Mouse (Mus musculus) gastrocnemius, postnatal 25 days (tissue): ENCODE data around the gene AU022252. TPM values are rescaled to one million over a fixed set of nuclear protein-coding genes. Genes with fewer than 3 reads are reported as not detected.
"Not testable (repeated sequence)": the region's sequence is repeated elsewhere in the genome, so short reads cannot be mapped to it uniquely, and the experiment has no call there.

Experiments
- DNase-seq: peaks from one replicate; pipeline ENCODE4 v3.0.0; 2022
- long read RNA-seq, 2 experiments: library from polyadenylated mRNA; stranded (forward); transcript quantifications; one replicate each; pipeline ENCODE4 v2.0.0; 2021
- total RNA-seq, 2 experiments: library from RNA; stranded (reverse); gene quantifications; 1 replicate in 1 of 2; 2 replicates in 1 of 2; pipeline ENCODE4 v1.2.3; 2021

AU022252 gene
- 10 to 100 TPM; 22.5 to 22.8 TPM for total RNA-seq
- long read RNA-seq, experiment 1, full-length matches to known transcripts: 16 of 20 reads
- long read RNA-seq, experiment 1, partial matches to known transcripts: 0 of 20 reads
- long read RNA-seq, experiment 1, other reads (novel, unspliced or antisense): 4 of 20 reads
- long read RNA-seq, experiment 2, full-length matches to known transcripts: 4 of 7 reads
- long read RNA-seq, experiment 2, partial matches to known transcripts: 1 of 7 reads
- long read RNA-seq, experiment 2, other reads (novel, unspliced or antisense): 2 of 7 reads

DNA sequence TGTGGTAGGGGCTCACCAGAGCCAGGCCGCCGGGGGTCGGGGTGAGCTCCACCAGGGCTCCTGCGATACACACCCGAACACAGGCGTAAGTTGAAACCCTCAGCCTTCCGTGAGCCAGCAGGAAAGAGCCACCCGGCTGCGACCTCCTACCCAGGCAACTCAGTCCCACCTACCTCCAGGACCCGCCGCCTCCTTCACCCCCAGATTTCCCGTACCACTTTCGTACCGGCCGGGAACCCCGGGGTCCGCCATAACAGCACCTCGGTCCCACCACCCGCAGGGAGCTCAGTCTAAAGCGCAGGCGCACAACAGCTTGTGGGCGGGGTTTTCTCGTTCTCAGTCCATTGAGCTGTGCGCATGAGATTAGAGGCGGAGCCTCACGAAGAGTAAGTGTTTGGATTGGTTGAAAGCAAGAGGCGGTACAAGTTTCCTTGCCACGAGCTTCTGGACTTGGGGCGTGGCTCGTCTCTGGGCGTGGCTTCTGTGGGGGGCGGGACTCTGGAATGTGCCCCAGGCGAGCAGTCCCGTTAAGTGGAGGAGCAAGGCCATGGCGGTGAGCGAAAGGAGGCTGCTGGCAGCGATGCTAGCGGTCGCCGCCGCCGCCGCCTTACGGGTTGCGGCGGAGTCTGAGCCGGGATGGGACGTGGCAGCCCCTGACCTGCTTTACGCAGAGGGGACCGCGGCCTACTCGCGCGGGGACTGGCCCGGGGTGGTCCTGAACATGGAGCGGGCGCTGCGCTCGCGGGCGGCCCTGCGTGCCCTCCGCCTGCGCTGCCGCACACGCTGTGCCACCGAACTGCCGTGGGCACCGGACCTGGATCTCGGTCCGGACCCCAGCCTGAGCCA lies at the start of gene AU022252, which contains the start of gene P3h1:
AU022252 (minus strand) TSS at position 303 of the 846 bp plus-strand sequence.
P3h1 (plus strand) TSS at position 506 of the 846 bp plus-strand sequence.
- peak; percentile 99 for DNase-seq

DNA sequence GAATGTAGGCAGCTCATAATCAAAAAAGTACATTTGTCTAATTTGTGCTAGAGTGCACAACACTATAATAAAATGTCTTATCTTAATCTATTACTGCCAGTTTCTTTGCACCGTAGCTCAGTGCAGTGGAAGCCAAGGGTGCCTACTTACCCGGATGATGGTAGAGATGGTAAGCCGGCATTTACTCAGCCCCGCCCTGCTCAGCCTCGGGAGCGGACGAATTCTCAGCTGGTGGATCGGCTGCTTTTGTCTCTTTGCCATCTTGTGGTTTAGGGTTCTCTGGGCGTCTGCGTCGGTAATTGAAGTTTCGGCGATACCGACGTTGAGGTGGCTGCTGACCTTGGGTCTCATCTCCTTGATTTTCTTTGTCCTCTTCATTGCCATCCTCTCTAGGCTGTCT lies 46.3 kb upstream of the AU022252 start:
- not testable (repeated sequence) for DNase-seq

DNA sequence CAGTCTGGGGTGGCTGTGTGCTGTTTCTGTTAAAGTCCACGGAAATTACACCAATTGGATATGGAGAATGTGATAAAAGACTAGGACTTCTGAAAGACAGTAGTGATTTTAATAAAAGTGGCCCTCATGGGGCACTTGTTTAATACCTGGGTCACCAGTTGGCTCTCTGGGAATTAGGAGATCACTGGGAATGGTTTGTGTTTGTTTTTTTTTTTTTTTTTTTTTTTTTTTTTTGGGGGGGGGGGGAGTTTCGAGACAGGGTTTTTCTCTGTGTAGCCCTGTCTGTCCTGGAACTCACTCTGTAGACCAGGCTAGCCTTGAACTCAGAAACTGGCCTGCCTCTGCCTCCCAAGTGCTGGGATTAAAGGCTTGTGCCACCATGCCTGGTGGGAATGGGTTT lies 43.2 kb upstream of the AU022252 start:
- DNase-seq: no peak

DNA sequence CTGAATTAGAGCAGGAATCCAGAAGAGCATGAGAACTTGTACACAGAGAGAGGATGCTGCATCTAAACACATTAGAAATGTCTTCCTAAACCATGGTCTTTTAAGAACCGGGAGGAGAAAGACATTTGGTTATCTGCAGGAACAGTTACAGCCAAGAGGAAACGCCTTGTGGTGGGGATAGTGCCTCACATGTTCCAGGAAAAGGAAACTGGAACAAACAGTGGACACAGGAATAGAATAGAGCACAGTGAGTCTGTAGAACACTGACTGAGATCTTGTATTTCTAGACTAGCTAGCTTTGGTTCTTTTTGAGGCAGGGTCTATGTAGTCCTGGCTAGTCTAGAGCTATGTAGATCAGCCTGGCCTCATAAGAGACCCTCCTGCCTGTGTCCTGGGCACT lies 42.7 kb upstream of the AU022252 start:
- no peak for DNase-seq

DNA sequence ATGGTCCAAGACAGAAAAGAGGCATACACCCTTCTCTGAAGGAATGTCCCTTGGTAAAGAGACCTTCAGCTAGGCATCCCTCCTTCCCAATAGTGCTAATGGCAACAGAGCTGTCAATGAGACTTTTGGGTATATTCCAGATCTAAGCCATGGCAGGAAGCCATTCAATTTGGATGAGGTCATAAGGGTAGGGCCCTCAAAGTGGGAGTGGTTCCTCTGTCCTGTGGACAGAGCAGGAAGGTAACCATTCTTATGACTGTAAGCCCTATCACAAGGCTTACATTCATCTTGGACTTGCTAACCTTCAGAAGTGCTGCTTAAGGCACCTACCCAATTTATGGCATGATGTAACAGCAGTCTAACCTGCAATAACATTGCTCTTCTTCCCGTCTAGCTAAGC lies 42.1 kb upstream of the AU022252 start:
- DNase-seq: no peak

DNA sequence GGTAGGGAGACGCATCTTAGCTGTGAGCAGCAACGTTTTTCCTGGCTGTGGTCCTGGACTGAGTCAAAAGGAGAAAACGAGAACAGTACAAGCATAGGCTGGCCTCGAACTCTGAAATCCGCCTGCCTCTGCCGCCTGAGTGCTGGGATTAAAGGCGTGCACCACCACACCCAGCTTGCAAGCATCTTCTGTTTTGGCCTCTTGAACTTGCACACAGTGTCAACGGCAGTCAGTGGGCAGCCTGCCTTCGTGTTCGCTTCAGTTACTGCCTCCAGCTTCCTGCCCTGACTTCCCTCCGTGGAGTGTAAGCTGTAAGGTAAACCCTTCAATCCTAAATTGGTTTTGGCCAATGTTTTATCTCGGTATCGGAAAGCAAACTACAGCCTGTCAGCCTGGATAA lies 34.1 kb upstream of the AU022252 start:
- no peak for DNase-seq

DNA sequence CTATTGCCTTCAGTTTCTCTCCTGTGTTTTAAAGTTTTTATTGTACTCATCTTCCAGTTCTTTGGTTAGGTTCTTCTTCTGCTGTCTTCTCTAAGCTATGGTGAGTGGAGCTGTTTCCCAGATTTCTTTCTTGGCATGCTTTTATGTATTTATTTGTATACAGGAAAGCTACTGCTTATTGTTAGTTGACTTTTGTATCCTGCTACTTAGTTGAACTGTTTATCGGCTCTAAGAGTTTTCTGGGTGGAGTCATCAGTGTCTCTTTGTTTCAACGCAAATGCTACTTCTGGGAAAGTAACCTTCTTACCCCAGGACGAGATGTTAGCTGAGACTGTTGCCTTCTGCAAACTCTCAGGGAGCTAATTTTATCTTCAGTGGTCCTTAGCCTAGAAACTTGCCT lies 30.9 kb upstream of the AU022252 start:
- DNase-seq: no peak

DNA sequence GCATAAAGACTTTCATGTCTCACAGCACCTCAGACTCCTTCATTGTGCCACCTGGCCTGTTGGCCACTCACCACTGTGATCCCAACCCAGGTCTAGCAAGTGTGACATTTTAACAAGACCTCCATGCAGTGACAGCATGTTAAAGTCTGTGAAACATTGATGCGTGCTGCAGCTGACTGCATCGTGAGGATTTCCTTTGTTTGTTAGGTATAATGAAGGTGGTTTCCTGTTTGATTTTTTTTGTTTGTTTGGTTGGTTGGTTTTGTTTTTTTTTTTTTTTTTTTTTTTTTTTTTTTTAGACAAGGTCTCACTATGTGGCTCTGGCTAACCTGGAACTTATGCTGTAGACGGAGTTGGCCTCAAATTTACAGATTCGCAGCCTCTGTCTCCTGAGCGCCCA lies 30.0 kb upstream of the AU022252 start:
- DNase-seq: no peak

DNA sequence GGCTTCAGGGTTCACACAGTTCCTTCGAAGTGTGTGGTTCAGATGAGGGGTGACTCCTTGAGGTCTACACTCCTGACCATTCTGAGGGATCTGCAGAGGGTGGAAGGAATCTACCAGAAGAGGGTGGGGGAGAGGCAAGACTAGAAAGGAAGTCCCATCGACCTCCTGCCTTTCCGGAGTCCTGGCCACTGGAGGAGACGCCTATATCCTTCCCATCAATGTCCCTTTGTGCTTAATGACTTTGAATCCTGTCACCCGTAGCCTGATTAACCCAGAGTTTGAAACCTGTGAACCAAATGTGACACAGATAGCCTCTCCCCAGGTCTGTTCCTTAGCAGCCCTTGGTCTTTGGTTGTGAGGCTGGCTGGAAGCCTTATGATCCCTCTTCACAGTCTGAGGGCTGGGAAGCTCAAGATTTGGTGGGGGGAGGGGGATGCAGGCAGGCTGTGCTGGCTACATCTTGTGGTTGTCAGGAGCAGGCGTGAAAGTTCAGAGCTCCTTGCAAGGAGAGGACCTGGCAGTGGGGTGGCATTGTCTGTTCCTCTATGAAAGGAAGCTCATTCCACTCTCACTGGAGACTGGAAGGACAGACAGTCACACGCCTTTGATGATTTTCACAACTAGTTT lies 28.7 kb upstream of the AU022252 start:
- no peak for DNase-seq

DNA sequence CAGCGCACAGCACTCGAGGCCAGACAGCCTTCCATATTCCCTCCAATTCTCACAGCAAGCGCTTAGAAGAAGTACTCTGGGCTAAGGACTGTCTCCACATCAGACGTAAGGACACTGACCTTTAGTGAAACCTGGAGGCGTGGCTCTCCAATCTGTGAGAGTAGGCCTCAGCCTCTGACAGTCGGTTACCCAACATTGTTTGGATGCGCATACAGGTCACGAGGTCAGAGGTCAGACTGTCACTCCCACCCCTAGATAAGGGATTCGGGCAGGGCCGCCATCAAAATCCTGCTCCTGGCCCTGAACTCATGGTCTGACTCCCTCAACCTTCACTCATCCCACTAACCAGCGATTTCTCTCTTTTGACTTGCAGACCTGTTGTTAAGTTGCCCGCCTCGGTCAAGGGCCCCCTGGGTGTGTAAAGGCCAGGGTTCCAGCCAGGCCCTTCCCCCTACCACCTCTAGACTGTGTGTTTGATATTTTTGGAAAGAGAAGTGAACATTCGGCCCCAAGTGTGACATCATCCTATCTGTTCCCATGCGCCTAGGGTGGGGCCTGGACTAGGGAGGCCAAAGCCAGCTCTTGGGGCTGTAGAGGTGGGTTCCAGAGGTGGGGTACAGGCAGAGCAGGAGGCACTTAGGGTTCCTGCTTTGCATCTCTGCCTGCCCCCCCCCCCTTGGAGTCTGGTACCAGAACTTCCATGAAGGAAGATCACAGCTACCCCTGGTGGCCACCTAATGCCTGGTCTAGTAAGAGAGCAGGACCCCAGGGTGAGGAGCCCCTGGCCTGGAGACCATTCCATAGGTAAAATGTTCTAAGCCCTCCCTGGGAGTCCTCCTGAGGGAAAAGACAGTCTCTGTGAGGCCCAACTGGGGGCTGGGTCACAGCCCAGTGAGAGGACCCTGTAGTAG lies 27.1 kb upstream of the AU022252 start:
- DNase-seq: no peak

DNA sequence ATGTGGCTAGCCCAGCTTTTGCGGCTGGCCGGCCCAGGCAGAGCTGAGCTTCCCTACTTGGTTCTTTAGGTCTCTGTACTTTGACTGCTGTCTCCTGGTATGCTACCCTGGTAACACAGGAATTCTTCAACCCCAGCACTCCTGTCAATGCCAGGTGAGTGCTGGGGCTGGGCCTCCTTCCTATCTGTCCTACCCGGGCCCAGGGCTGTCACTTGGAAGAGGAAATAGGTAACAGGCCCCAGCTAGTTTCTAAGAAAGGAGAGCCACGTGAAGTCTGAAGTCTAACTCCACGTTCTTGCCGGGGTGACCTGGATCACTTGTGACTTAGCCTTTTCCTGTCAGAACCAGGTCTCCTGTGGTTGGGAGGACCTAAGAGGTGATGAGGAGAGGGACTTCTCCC lies 24.6 kb upstream of the AU022252 start:
- DNase-seq: no peak

DNA sequence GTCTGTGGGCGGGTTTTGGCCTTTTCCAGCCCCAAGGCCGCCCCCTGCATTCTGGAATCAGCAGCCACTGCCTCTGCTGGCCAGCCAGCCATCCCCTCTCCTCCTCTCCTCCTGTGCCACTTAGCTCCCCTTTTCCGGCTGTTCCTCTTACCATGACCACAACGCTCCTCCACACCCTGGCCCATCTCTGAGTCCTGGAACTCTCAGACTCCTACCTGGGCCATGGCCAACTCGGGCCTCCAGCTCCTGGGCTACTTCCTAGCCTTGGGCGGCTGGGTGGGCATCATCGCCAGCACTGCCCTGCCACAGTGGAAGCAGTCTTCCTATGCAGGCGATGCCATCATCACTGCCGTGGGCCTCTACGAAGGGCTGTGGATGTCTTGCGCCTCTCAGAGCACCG lies 22.8 kb upstream of the AU022252 start, which contains the start of gene Cldn19:
Cldn19 (plus strand) TSS at position 64 of the 400 bp plus-strand sequence.
- DNase-seq: no peak

DNA sequence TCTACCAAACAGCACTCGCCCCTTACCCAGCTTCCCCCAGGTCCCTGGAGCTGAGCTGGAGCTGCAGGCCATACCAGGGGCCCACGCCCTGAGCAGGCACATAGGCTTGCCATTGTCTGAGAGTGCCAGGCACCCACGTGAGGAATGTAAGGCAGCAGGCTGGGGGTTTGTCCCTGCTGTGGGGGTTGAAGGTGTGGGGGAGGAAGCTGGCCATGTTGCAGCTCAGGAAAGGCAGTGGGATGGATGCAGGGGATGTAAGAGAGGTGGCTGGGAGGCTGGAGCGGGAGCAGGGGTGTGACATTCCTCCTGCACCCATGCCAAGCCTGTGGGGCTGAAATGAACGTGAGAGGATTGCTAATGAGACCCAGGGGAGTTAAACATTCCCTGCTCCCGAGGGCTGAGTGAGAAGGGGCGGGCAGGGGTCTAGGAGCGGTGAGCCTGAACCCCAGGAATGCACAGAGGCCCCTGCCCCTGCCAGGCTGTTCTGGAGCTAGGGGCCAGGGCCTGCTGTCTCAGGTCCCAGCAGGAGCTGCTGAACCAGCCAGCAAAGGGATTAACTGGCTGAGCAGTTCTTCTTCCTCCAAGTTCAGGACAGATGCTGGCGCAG lies 21.6 kb upstream of the AU022252 start:
- DNase-seq: no peak

DNA sequence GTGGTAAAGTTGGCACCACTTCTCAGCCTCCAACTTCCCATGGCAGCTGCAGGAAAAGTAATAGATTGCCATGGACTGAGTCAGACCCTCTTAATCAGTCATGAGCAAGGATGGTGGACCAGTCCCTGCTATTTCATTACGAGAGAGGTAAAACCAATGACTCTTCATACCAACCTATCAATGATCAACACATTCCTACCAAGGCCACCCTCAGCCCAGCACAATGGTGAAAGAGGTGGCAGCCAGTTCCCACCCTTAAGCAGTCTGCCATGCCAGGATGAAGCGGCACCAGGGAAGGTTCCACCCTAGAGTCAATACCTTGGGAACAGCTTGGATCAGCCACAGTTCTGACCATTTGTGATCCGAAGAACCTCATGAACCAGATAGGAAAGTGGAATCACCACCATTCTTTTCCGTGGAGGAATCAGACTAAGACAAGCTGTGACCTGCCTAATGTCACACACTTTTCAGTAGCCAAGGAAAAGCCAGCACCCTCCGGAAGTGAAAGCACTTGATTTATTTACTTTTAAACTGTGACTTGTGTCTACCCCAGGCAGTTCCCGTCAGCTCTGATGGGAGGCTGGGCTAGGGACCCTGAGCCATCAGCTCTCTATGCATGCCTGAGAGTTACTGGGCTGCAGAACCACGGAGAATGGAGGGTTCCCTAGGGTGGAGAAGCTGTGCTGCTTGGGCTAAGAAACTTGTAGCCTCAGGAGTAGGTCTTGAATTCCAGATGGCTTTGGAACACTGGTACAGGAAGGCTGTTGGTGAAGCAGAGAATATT lies 19.7 kb upstream of the AU022252 start:
- DNase-seq: no peak

DNA sequence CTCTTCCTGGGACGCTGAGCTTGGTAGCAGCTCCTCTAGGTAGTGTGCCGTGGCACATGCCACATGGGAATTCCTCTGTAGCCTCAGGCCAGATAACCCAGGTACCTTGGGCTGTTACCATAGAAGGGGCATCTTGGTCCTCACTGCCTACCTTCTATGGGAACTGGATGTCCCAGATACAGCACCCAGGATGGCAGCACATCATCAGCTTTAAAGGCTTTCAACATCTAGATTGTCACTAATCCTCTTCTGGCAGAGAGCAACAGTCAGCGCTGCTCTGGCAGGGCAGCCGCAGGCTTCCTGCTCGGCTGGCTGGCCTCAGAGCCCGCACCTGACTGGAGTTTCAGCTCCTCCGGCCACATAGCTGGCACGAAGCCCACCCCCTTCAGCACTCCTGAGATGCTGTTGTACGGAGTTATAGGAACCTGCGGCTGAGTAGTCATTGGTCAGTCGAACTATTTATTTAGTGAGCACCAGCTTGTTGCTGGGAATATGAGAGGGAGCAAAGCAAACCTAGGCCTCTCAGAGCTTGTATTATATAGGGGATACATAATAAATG lies 16.0 kb upstream of the AU022252 start:
- no peak for DNase-seq

DNA sequence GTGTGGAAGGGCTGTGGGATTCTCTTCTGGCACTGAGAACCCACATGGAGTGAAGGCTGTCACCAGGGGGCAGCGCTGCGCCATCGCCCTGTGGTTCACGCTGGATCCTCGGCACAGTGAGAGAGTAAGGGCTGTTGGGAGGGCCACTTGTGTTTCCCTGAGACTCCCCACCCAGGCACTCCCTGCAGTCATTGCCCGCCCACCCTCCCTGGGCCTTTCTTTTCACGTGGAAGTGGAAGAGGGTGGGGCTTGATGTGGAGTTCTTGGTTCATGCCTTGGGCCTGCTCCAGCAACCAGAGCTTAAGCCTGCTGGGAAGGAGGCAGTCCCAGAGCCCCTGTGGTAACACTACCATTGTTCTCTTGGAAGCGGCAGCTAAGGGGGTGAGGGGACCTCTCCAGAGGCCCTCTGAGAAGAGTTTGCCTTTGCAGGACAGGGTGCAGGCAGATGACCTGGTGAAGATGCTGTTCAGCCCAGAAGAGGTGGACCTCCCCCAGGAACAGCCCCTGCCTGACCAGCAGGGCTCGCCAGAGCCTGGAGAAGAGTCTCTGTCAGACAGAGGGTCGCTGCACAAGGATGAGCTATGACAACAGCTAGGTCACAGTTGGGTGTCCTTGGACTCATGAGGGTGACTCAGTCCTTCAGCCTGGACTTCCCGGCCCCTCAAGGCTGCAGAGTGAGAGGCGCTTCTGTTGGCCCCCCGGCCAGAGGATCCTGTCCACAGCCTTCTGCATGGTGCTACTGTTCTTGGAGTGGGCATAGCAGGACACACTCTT lies 15.1 kb upstream of the AU022252 start:
- peak; percentile 68 for DNase-seq

DNA sequence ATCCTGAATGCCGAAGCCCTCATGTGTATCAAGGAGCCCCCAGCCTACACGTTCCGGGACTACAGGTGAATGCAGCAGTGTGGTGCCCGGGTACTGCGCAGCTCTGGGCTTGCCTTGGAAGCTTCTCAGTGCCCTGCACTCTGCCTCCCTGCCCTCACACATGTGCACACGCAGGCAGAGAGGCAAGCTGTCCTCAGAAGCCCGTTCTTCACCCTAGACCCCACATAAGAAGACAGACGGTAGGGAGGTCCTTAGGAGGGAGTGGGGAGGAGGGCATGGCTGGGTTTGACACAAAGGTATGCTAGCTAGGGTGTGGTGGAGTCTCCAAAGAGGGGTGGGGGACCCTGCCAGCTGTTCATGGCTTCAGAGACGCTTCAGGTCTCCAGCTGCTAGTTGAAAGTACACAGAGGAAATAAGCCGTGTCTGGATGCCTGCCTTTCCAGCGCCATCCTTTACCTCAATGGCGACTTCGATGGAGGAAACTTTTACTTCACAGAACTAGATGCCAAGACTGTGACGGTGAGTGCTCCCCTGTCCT lies 14.2 kb upstream of the AU022252 start:
- no peak for DNase-seq

DNA sequence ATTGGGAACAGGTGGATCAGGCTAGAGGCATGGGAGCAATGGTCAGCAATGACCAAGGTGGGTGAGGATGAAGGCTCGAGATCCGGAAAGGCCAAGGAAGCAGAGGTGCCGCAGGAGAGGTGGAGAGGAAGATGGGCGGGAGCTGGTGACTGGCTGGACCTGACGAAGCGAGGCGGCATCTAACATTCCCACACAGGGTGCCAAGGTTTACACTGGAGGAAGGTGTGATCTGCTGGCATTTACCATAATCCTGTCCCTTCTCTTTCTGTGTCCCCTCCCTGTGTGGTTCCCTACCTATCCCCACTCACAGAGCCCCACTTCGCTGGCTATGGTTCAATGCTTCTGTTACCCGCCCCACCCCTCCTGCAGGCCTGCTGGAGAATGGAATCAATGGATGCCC lies 13.4 kb upstream of the AU022252 start:
- DNase-seq: no peak

DNA sequence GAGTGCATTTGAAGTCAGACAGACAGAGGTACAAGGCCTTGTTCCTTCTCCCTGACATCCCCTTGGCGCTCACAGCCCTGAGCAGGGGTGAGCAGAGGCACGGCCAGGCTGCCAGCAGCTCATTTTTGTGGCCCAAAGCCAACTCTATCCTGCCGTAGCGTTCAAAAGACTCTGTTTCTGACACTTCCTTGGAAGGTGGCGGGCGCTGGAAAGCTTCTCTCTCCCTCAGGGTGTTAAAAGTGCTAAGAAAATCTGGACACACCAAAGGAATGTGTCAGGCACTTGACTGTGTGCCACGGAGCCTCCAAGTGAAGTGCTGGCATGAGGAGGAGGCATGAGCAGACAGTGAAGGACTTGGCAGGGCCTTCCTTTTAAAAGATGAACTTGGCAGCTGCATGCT lies 13.0 kb upstream of the AU022252 start:
- DNase-seq: peak; percentile 30
